In the genomic region with DNA sequence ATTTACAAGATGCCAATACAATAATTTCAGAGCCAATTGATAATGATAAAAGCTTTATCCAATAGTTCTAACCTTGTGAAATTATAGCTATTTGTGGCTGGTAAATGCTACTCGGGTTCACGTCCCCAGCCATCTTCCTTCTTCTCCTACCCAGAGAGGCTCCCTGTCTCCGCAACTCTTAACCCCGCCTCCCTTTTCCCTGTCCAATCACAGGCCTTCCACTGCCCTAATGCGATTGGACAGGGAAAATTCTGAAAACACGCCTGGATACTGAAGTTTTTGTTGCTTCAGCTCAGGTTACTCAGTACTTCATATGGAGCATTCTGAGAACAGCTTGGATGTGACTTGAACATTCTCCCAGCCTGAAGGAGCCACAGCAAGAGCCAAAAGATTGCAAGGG, we compare ENCODE assay signal across 23 mouse cellular contexts.
DNase-seq lines count a peak whose midpoint lies in the region; ATAC-seq and TF ChIP-seq lines count a peak whose summit lies in the region.
"Had no signal": no experiment of that assay in that cellular context is flagged by ENCODE, and none has a peak within 500 bp of the region (broad histone marks: within the 10 kb centered on the region; RNA-seq: fewer than 3 reads in every experiment).

No protein-coding gene starts in this region.

- TF ChIP-seq CTCF in testis, adult 2 months (IDR thresholded peaks at IDR 0.05; ENCODE audit: control insufficient read depth, insufficient read depth, insufficient replicate concordance, low read depth, low read length) = no peak

- ATAC-seq in embryonic facial prominence, embryonic 14.5 days (ENCODE audit: low read depth) = peak; percentile 44; the same call in 1 of the 2 replicates
- no peak for ATAC-seq in intestine, embryonic 15.5 days
- ATAC-seq in monocyte, adult 5-6 weeks (replicated peaks; ENCODE audit: insufficient number of reproducible peaks, low FRiP score, low TSS enrichment, poor library complexity, severe bottlenecking) = no peak
- ATAC-seq in activated CD4-positive, CD25-positive, alpha-beta regulatory T cell, adult 4 months = no peak
- ATAC-seq: hindbrain, embryonic 16.5 days; intestine, postnatal 0 days had no signal

- H3K27ac ChIP-seq in testis, adult 2 months (ENCODE audit: control insufficient read depth, insufficient read depth, low read depth, low read length) = no peak overlapping the region
- no peak overlapping the region for H3K27ac ChIP-seq in embryonic facial prominence, embryonic 14.5 days (replicated peaks; ENCODE audit: low read depth, low read length)
- H3K27ac ChIP-seq in intestine, embryonic 15.5 days = no peak overlapping the region
- H3K27ac ChIP-seq: forebrain, embryonic 12.5 days; left cerebral cortex, adult 2 months; liver, embryonic 13.5 days; neural tube, embryonic 12.5 days; stomach, embryonic 15.5 days had no signal

- H3K9me3 ChIP-seq in embryonic facial prominence, embryonic 14.5 days (ENCODE audit: control insufficient read depth, low read length) = no peaks in the 10 kb centered on the region
- no peaks in the 10 kb centered on the region for H3K9me3 ChIP-seq in intestine, embryonic 15.5 days
- H3K9me3 ChIP-seq: forebrain, embryonic 12.5 days; liver, embryonic 13.5 days; neural tube, embryonic 12.5 days; stomach, embryonic 15.5 days had no signal

- no peak overlapping the region for H3K4me2 ChIP-seq in embryonic facial prominence, embryonic 14.5 days (ENCODE audit: low read depth, low read length)
- no peak overlapping the region for H3K4me2 ChIP-seq in intestine, embryonic 15.5 days (replicated peaks)
- H3K4me2 ChIP-seq: forebrain, embryonic 12.5 days; heart, embryonic 11.5 days; liver, embryonic 13.5 days; neural tube, embryonic 12.5 days; stomach, embryonic 15.5 days had no signal

- WGBS in embryonic facial prominence, embryonic 14.5 days = 47% methylated on average over 6 of the region's 6 CpGs
- WGBS in intestine, embryonic 15.5 days = 48% methylated on average over 6 of the region's 6 CpGs

- no peaks in the 10 kb centered on the region for H3K36me3 ChIP-seq in testis, adult 2 months (ENCODE audit: control insufficient read depth, insufficient read depth, low read length)
- no peaks in the 10 kb centered on the region for H3K36me3 ChIP-seq in embryonic facial prominence, embryonic 14.5 days (ENCODE audit: control insufficient read depth, insufficient read depth, low read length)
- no peaks in the 10 kb centered on the region for H3K36me3 ChIP-seq in intestine, embryonic 15.5 days
- H3K36me3 ChIP-seq: forebrain, embryonic 12.5 days; liver, embryonic 13.5 days; neural tube, embryonic 12.5 days; stomach, embryonic 15.5 days had no signal

- H3K4me1 ChIP-seq in testis, adult 2 months (ENCODE audit: control insufficient read depth, insufficient read depth, low read length) = peaks cover 4% of the 10 kb centered on the region
- no peaks in the 10 kb centered on the region for H3K4me1 ChIP-seq in embryonic facial prominence, embryonic 14.5 days (ENCODE audit: control insufficient read depth, insufficient read depth, low read length)
- no peaks in the 10 kb centered on the region for H3K4me1 ChIP-seq in intestine, embryonic 15.5 days (replicated peaks)
- H3K4me1 ChIP-seq: forebrain, embryonic 12.5 days; liver, embryonic 13.5 days; megakaryocyte, embryonic 14.5 days; neural tube, embryonic 12.5 days; stomach, embryonic 15.5 days had no signal

- H3K9ac ChIP-seq in embryonic facial prominence, embryonic 14.5 days (ENCODE audit: low read depth, low read length) = no peak overlapping the region
- H3K9ac ChIP-seq in intestine, embryonic 15.5 days = no peak overlapping the region
- H3K9ac ChIP-seq: forebrain, embryonic 12.5 days; liver, embryonic 13.5 days; neural tube, embryonic 12.5 days; stomach, embryonic 15.5 days had no signal

- H3K4me3 ChIP-seq in testis, adult 2 months (ENCODE audit: control insufficient read depth, low read depth, low read length) = peak overlapping the region; percentile 24; the same call in 1 of the 2 replicates
- H3K4me3 ChIP-seq in embryonic facial prominence, embryonic 14.5 days (ENCODE audit: low read depth, low read length) = no peak overlapping the region
- no peak overlapping the region for H3K4me3 ChIP-seq in intestine, embryonic 15.5 days (replicated peaks)
- H3K4me3 ChIP-seq: forebrain, embryonic 12.5 days; left cerebral cortex, adult 2 months; liver, embryonic 13.5 days; megakaryocyte, embryonic 14.5 days; neural tube, embryonic 12.5 days; stomach, embryonic 15.5 days had no signal

- no peak for TF ChIP-seq POLR2A in testis, adult 2 months (IDR thresholded peaks at IDR 0.05; ENCODE audit: control insufficient read depth, low read depth, low read length)

- no peaks in the 10 kb centered on the region for H3K27me3 ChIP-seq in testis, adult 2 months (ENCODE audit: control insufficient read depth, insufficient read depth, low read length)
- no peaks in the 10 kb centered on the region for H3K27me3 ChIP-seq in embryonic facial prominence, embryonic 14.5 days (replicated peaks; ENCODE audit: control insufficient read depth, insufficient read depth, low read length)
- no peaks in the 10 kb centered on the region for H3K27me3 ChIP-seq in intestine, embryonic 15.5 days (replicated peaks)
- H3K27me3 ChIP-seq: CH12.LX; forebrain, embryonic 12.5 days; liver, embryonic 13.5 days; megakaryocyte, embryonic 14.5 days; neural tube, embryonic 12.5 days; stomach, embryonic 15.5 days had no signal

- no peak for DNase-seq in testis, postnatal 10 days (ENCODE audit: low spot score)
- peak; percentile 46 for DNase-seq in WW6 (ENCODE audit: low read depth, low spot score)
- peak; percentile 44 for DNase-seq in embryonic facial prominence, embryonic 14.5 days (ENCODE audit: low spot score)
- DNase-seq: adrenal gland, postnatal 10 days; B cell, adult 2 months; cerebellum, adult 18-20 months; liver, embryonic 13.5 days; lung, adult 2 months; lung, postnatal 36 days; midbrain, embryonic 14.5 days had no signal
